Comparison of ENCODE assay signal across 11 mouse cellular contexts in genomic region chr10:18371866-18372265, GRCm38 (mm10). TPM values are rescaled to one million over a fixed set of nuclear protein-coding genes. Genes with fewer than 3 reads are reported as not detected.
DNase-seq lines count a peak whose midpoint lies in the region; ATAC-seq lines count a peak whose summit lies in the region.
"Had no signal": no experiment of that assay in that cellular context is flagged by ENCODE, and none has a peak within 500 bp of the region (broad histone marks: within the 10 kb centered on the region; RNA-seq: fewer than 3 reads in every experiment).

No protein-coding gene starts in this region.

- H3K27ac ChIP-seq in heart, embryonic 16.5 days (ENCODE audit: low read length) = no peak overlapping the region
- H3K27ac ChIP-seq in forebrain, embryonic 10.5 days = peak overlapping the region; percentile 76
- H3K27ac ChIP-seq in limb, embryonic 15.5 days = no peak overlapping the region; the same call in 1 of the 2 replicates

- no peak; the same call in 1 of the 2 replicates for ATAC-seq in heart, embryonic 16.5 days (replicated peaks; ENCODE audit: extremely low read depth, insufficient read depth, low FRiP score)
- ATAC-seq in limb, embryonic 15.5 days (ENCODE audit: insufficient number of reproducible peaks, low FRiP score, low TSS enrichment, low read depth) = no peak

- peak overlapping the region; percentile 31 for H3K4me2 ChIP-seq in heart, embryonic 16.5 days (ENCODE audit: low read depth, low read length)
- H3K4me2 ChIP-seq in limb, embryonic 15.5 days = 0 out of 2 replicates have a peak overlapping the region, but pooled peaks have one; percentile 0

- no peaks in the 10 kb centered on the region for H3K9me3 ChIP-seq in heart, embryonic 16.5 days (replicated peaks; ENCODE audit: control insufficient read depth, low read length)
- H3K9me3 ChIP-seq in forebrain, embryonic 10.5 days = no peaks in the 10 kb centered on the region
- no peaks in the 10 kb centered on the region for H3K9me3 ChIP-seq in limb, embryonic 15.5 days
- H3K9me3 ChIP-seq: G1E had no signal

- H3K4me1 ChIP-seq in heart, embryonic 16.5 days (ENCODE audit: control insufficient read depth, insufficient read depth, low read length) = peaks cover 4% of the 10 kb centered on the region; the same call in 1 of the 2 replicates
- H3K4me1 ChIP-seq in forebrain, embryonic 10.5 days = peaks cover 61% of the 10 kb centered on the region
- H3K4me1 ChIP-seq in limb, embryonic 15.5 days = peaks cover 13% of the 10 kb centered on the region

- WGBS in heart, embryonic 16.5 days = 51% methylated on average over 13 of the region's 13 CpGs
- WGBS in forebrain, embryonic 10.5 days = 52% methylated on average over 13 of the region's 13 CpGs
- 52% methylated on average over 13 of the region's 13 CpGs for WGBS in limb, embryonic 15.5 days

- peak overlapping the region; percentile 1 for H3K4me3 ChIP-seq in heart, embryonic 16.5 days (ENCODE audit: low read length)
- H3K4me3 ChIP-seq in forebrain, embryonic 10.5 days = no peak overlapping the region; the same call in 1 of the 2 replicates
- no peak overlapping the region for H3K4me3 ChIP-seq in limb, embryonic 15.5 days

- H3K27me3 ChIP-seq in heart, embryonic 16.5 days (ENCODE audit: control insufficient read depth, insufficient read depth, low read length) = no peaks in the 10 kb centered on the region
- H3K27me3 ChIP-seq in forebrain, embryonic 10.5 days (ENCODE audit: poor library complexity, severe bottlenecking) = peaks cover 33% of the 10 kb centered on the region
- H3K27me3 ChIP-seq in limb, embryonic 15.5 days = no peaks in the 10 kb centered on the region

- peak overlapping the region; percentile 1; the same call in 1 of the 2 replicates for H3K9ac ChIP-seq in heart, embryonic 16.5 days (ENCODE audit: low read length)
- H3K9ac ChIP-seq in limb, embryonic 15.5 days = no peak overlapping the region

- H3K36me3 ChIP-seq in heart, embryonic 16.5 days (ENCODE audit: control insufficient read depth, insufficient read depth) = no peaks in the 10 kb centered on the region
- H3K36me3 ChIP-seq in forebrain, embryonic 10.5 days (replicated peaks) = no peaks in the 10 kb centered on the region
- no peaks in the 10 kb centered on the region for H3K36me3 ChIP-seq in limb, embryonic 15.5 days
- H3K36me3 ChIP-seq: G1E had no signal

- no peak for DNase-seq in heart, adult 11 months
- DNase-seq in forebrain, embryonic 10.5 days (ENCODE audit: extremely low spot score, low spot score) = peak; percentile 35
- peak; percentile 74 for DNase-seq in retina, postnatal 1 day
- DNase-seq in frontal cortex, postnatal 14 days (ENCODE audit: low spot score in 2 of 2) = no peak
- DNase-seq in thymus, adult 18-20 months = no peak
- DNase-seq in adrenal gland, postnatal 14 days = no peak
- DNase-seq: cerebellum, postnatal 36 days; kidney, postnatal 36 days had no signal

RNA-seq across cellular contexts. Expression of gene Nhsl1, which starts 53.1 kb away (rescaled TPM):
- polyA plus RNA-seq in heart, embryonic 16.5 days (2015; fragmentation: Nextera tagmentation; extraction: Ambion mirVana) = 11.7 and 12.0 TPM in 2 replicates
- polyA plus RNA-seq in forebrain, embryonic 10.5 days (2016; fragmentation: Nextera tagmentation; extraction: Ambion mirVana) = 11.4 and 11.6 TPM in 2 replicates
- 11.2 and 11.5 TPM in 2 replicates for polyA plus RNA-seq in limb, embryonic 15.5 days (2015; fragmentation: Nextera tagmentation; extraction: Ambion mirVana)
- 6.5 and 6.6 TPM in 2 replicates for total RNA-seq in adrenal gland, postnatal 14 days (2021)
- polyA plus RNA-seq: G1E had no signal

Comparison
In these comparisons a context has a peak if more than half of its experiments do, and no peak if none do; other contexts are left out.
1. DNase-seq: peak in forebrain, embryonic 10.5 days (single experiment) and retina, postnatal 1 day (single experiment); none in heart, adult 11 months (single experiment), frontal cortex, postnatal 14 days (0 of 2), thymus, adult 18-20 months (0 of 2) and adrenal gland, postnatal 14 days (single experiment).